Mouse (Mus musculus) megakaryocyte, embryonic 14.5 days (primary cell): ENCODE results near the gene Adsl. TPM values are rescaled to one million over a fixed set of nuclear protein-coding genes. Genes with fewer than 3 reads are reported as not detected.

Experiments used
- H3K27me3 ChIP-seq: replicated peaks from 2 replicates; pipeline ENCODE3; 2012; ENCODE audit warnings: inconsistent platforms
- H3K36me3 ChIP-seq: replicated peaks from 2 replicates; pipeline ENCODE3; 2012; ENCODE audit warnings: low read length, inconsistent platforms, mixed read lengths
- H3K4me1 ChIP-seq: 2 replicates; pipeline ENCODE4 v1.6.1; 2012; ENCODE audit warnings: inconsistent platforms
- H3K4me3 ChIP-seq: replicated peaks from 2 replicates; pipeline ENCODE3; 2012; ENCODE audit warnings: moderate library complexity, mild to moderate bottlenecking, inconsistent platforms
- H3K9me3 ChIP-seq: 2 replicates; pipeline ENCODE4 v1.6.1; 2012; ENCODE audit warnings: inconsistent platforms
- FLI1 ChIP-seq: IDR thresholded peaks from 2 replicates; pipeline ENCODE4 v1.6.1; 2012; ENCODE audit warnings: low read length, inconsistent platforms, mixed read lengths
- GATA1 ChIP-seq: IDR thresholded peaks from 3 replicates; pipeline ENCODE4 v1.6.1; 2012; ENCODE audit warnings: mixed read lengths, low read length, inconsistent platforms, borderline replicate concordance
- polyA plus RNA-seq: library from polyadenylated mRNA; stranded (reverse); fragments of >175 nt; gene quantifications from 2 replicates; pipeline ENCODE4 v1.2.3, GENCODE M21; 2012; ENCODE audit warnings: low replicate concordance; ENCODE audit not compliant: insufficient read depth

Gene Adsl
- polyA plus RNA-seq, 1 experiment = 45.2 TPM

DNA sequence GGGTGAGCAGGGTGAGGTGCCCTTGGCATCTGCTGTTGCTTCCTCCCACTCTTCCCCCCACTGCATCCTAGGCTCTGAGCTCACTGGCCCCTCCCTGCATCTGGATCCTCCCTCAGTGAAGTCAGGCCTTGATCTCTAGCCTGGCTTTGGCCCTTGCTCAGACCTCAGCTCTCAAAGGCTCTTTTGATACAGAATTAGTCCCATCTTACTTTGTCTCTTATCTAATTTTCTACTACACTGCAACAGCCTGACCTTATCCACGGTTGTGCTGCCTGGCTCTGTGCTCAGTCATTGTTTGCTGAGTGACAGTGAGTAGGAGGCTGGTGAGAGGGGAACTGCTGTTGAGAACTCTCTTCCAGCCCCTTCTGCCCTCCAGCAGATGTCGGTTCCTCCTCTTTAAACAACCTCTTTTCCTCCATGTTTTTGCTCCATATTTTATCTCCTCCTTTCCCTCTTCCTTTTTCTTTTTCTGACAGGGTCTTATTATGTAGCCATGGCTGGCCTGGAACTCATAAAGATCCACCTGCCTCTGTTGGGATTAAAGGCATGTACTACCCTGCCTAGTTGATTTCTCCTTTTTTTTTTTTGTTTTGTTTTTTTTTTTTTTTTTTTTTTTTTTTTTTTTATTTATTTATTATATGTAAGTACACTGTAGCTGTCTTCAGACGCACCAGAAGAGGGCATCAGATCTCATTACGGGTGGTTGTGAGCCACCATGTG is 52.3 kb downstream of the Adsl start:
- TF ChIP-seq GATA1 (no peak), FLI1 (no peak)
- Histone ChIP-seq H3K4me3 (peak overlapping the region; percentile 72), H3K4me1 (peaks cover 52% of the 10 kb centered on the region), H3K27me3 (no peaks in the 10 kb centered on the region), H3K9me3 (no peaks in the 10 kb centered on the region), H3K36me3 (peaks cover 25% of the 10 kb centered on the region)

DNA sequence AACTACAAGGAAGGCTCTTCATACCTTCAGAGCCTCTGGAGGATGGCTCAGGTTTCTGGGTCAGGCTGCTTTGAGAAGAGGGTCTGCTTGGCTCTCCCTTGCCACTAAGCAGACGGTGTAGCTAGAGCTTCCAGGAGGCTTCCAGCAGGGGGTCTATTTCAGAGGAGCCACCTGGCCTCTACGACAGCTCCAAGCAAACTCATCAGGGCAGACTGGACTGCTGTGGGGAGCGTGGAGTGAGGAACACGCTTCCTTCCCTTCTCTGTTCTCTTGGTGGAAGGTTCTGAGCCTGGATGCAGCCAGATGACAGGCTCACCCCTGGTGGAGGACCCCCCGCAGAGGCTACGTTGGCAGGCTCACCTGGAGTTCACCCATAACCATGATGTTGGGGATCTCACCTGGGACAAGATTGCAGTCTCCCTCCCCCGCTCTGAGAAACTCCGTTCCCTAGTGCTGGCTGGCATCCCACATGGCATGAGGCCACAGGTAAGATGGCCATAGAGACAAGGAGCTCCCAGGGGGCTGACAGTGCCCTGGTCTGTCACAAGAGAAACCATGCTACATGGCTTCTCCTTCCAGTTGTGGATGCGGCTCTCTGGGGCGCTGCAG is 57.9 kb downstream of the Adsl start:
- TF ChIP-seq FLI1 (no peak), GATA1 (no peak)
- Histone ChIP-seq H3K4me1 (peaks cover 46% of the 10 kb centered on the region), H3K36me3 (peaks cover 80% of the 10 kb centered on the region), H3K4me3 (no peak overlapping the region), H3K27me3 (no peaks in the 10 kb centered on the region), H3K9me3 (no peaks in the 10 kb centered on the region)

DNA sequence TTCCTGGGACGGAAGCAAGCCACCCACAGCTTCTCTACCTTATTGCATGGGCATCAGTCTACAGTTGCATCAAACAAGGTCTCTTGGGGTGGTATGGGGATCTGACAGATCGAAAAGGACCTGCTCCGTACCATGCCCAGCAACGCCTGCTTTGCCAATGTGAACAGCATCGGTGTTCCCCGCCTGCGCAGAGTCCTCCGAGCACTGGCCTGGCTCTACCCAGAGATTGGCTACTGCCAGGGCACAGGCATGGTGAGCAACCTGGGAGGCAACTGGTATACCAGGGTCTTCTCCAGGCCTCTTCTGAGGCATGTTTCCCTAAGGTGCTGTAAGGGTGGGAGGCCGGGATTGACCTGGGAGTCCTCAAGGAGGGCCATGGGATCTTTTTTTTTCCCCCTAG is 59.0 kb downstream of the Adsl start:
- Histone ChIP-seq H3K27me3 (no peaks in the 10 kb centered on the region), H3K9me3 (no peaks in the 10 kb centered on the region), H3K4me3 (no peak overlapping the region), H3K36me3 (peaks cover 91% of the 10 kb centered on the region), H3K4me1 (peaks cover 48% of the 10 kb centered on the region)
- TF ChIP-seq GATA1 (no peak), FLI1 (no peak)

DNA sequence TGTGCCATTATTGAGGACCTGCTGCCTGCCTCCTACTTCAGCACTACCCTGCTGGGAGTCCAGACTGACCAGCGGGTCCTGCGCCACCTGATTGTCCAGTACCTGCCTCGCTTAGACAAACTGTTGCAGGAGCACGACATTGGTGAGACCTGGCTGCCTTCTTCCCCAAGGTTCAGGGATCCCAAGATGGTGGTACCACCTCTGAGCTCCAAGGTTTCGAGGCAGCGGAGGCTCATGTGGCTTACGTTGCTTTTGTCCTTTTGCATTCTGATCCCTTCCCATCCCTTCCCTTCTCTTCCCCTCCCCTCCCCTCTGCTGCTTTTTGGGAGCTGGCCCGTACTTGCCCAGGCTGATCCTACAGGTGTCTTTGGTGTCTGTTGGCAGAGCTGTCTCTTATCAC is 59.6 kb downstream of the Adsl start:
- TF ChIP-seq FLI1 = no peak
- TF ChIP-seq GATA1 = no peak
- peaks cover 50% of the 10 kb centered on the region for H3K4me1 ChIP-seq
- no peak overlapping the region for H3K4me3 ChIP-seq
- no peaks in the 10 kb centered on the region for H3K9me3 ChIP-seq
- H3K27me3 ChIP-seq = no peaks in the 10 kb centered on the region
- peaks cover 91% of the 10 kb centered on the region for H3K36me3 ChIP-seq

DNA sequence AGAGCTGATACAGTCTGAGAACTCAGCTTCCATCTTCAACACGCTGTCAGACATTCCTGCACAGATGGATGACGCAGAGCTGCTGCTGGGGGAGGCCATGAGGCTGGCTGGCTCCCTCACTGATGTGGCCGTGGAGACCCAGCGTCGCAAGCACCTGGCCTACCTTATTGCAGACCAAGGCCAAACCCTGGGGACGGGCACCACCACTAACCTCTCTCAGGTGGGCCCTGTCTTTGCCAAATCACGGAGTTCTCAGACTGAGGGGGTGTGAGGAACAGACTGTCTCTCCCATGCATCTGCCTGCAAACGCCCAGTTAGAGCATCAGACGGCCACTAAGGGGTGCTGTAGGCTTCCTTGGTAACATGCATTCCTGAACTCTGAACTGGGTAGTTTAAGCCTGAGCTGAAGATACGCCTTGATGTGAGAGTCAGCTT is 60.4 kb downstream of the Adsl start:
- no peaks in the 10 kb centered on the region for H3K27me3 ChIP-seq
- peaks cover 50% of the 10 kb centered on the region for H3K4me1 ChIP-seq
- no peak for TF ChIP-seq GATA1
- no peak for TF ChIP-seq FLI1
- no peaks in the 10 kb centered on the region for H3K9me3 ChIP-seq
- no peak overlapping the region for H3K4me3 ChIP-seq
- peaks cover 91% of the 10 kb centered on the region for H3K36me3 ChIP-seq

DNA sequence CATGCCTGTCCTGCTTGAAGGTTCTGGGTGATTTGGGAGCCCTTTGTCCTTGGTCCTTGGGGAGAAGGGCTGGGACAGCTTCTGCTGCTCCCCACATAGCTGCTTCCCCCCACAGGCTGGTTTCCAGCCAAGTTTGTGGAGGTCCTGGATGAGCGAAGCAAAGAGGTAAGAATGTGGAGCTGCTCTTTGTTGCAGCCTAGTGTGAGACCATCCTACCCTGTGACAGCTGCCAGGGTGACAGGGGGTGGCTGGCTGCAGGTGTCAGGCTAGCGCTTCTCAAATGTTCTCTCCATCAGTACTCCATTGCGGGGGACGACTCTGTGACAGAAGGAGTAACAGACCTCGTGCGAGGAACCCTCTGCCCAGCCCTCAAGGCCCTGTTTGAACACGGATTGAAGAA is 61.8 kb downstream of the Adsl start:
- Histone ChIP-seq H3K4me3 (no peak overlapping the region), H3K4me1 (peaks cover 60% of the 10 kb centered on the region), H3K9me3 (no peaks in the 10 kb centered on the region), H3K27me3 (no peaks in the 10 kb centered on the region), H3K36me3 (peaks cover 98% of the 10 kb centered on the region)
- TF ChIP-seq GATA1 = no peak
- TF ChIP-seq FLI1 = no peak

DNA sequence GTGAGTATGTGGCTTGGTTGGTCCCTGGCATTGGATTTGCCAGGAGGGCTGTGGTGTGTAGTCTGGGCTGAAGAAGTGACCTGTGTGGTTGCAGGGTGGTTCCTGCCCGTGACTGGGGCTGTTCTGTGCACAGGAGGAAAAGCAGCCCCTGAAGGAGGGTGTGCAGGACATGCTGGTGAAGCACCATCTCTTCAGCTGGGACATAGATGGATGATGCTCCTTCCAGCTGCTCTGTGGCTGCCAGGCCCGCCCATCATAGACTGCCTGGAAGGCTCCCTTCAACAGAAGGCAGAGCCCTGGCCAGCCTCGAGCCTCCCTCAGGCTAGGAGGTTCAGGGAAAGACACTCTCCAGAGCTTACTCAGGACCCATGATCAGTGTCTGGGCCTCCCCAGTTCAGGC is 63.2 kb downstream of the Adsl start:
- peaks cover 63% of the 10 kb centered on the region for H3K4me1 ChIP-seq
- peaks cover 100% of the 10 kb centered on the region for H3K36me3 ChIP-seq
- no peak for TF ChIP-seq GATA1
- no peak for TF ChIP-seq FLI1
- H3K4me3 ChIP-seq = peak overlapping the region; percentile 11
- no peaks in the 10 kb centered on the region for H3K27me3 ChIP-seq
- H3K9me3 ChIP-seq = no peaks in the 10 kb centered on the region

DNA sequence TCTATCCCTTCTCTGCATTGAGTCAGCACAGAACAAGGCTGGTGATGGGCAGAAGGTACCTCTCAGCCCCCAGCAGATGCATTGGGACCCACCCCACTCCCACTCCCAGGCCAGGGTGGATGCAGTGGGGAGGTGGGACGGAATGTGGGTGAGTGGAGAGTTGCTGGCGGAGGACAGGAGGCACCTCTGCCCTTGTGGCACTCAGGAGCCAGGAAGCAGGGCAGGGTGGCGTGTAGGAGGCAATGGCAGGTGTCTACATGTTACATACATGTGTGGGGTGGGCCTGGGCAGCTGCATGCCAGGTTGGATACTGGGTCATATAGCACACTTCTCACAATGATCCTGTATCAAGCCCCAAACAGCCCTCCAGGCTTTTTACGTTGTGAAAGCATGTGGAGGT is 64.1 kb downstream of the Adsl start:
- Histone ChIP-seq H3K27me3 (no peaks in the 10 kb centered on the region), H3K36me3 (peaks cover 100% of the 10 kb centered on the region), H3K4me3 (no peak overlapping the region), H3K9me3 (no peaks in the 10 kb centered on the region), H3K4me1 (peaks cover 69% of the 10 kb centered on the region)
- TF ChIP-seq FLI1 = no peak
- no peak for TF ChIP-seq GATA1

DNA sequence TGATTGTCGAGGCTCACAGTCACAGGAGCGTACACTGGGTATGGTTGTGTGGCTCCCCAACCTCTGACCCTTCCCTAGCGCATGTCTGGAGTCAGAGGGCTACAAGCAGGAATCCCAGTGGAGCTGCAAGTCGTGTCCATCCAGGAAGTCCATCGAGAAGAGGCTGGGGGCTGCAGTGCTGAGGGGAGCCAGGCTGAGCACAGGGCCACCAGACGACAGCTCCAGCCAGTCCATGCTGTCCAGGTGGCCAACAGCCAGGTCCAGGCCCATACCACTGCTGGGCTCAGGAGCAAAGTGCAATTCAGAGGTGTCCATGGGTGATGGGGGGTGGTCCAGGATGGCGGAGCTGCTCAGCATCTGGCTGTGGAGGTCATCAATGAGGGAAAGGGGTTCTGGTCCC is 64.9 kb downstream of the Adsl start:
- Histone ChIP-seq H3K9me3 (no peaks in the 10 kb centered on the region), H3K36me3 (peaks cover 100% of the 10 kb centered on the region), H3K4me3 (no peak overlapping the region), H3K4me1 (peaks cover 78% of the 10 kb centered on the region), H3K27me3 (no peaks in the 10 kb centered on the region)
- TF ChIP-seq GATA1 = no peak
- no peak for TF ChIP-seq FLI1

DNA sequence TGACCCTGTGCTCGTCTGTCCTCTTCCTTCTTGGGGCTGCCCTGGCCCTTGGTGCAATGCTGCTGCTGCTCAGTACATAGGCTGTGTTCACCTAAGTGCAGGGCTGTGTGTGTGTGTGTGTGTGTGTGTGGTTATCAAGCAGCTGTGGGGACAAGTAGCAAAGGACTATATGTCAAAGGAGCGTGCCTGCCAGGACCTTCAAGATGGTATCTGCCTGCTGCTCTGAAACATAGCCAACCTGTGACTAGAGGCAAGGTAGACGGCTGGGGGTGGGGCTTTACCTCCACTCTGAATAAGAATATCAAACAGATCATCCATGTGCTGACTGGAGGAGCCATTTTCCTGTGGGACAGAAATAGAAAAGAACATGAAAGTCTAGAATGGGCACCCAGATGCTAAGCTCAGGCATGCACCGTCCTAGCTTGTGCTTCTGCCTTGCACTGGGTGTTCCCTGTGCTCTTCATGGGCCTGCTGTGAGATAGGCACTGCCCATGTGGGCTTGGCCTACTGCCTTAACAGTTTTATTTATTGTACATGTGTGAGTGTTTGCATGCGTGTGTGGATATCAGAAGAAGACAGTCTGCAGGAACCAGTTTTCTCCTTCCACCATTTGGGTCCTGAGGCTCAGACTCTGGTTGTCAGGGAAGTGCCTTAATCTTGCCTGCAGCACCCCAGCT is 66.9 kb downstream of the Adsl start:
- H3K36me3 ChIP-seq = peaks cover 100% of the 10 kb centered on the region
- peaks cover 74% of the 10 kb centered on the region for H3K4me1 ChIP-seq
- TF ChIP-seq GATA1 (no peak), FLI1 (no peak)
- no peak overlapping the region for H3K4me3 ChIP-seq
- no peaks in the 10 kb centered on the region for H3K9me3 ChIP-seq
- H3K27me3 ChIP-seq = no peaks in the 10 kb centered on the region
